Mouse (Mus musculus): Measurements from ENCODE around the gene Cox10. TPM values are rescaled to one million over a fixed set of nuclear protein-coding genes. Genes with fewer than 3 reads are reported as not detected.

Gene Cox10
- total and polyA plus RNA-seq, 3 experiments: 23.4 to 60.3 (median 35.2) TPM

GRCm38 (mm10) chr11:63936641-63937040 lies 142.6 kb downstream of the Cox10 start:
- H3K4me2 ChIP-seq (ENCODE audit: insufficient read depth, low read depth, poor library complexity, severe bottlenecking): no peak overlapping the region
- peaks cover 0 to 3% of the 10 kb centered on the region in 2 experiments; a peak in 1 of 4 replicates for H3K4me1 ChIP-seq (ENCODE audit: control insufficient read depth in 1 of 2, insufficient read depth in 2 of 2)
- no peaks in the 10 kb centered on the region for H3K9me3 ChIP-seq (replicated peaks; ENCODE audit: low read length)
- peaks cover 28% of the 10 kb centered on the region for H3K27me3 ChIP-seq (replicated peaks)
- in situ Hi-C loops (cut with MboI; ENCODE audit: low pct_ligation_motif_present, low pct_unique_long_range_greater_than_20kb, low sequenced_read_pairs): no loop called here
- TF ChIP-seq GABPA (IDR thresholded peaks at IDR 0.05; ENCODE audit: insufficient replicate concordance, low read depth, low read length) (no peak), SIN3A (IDR thresholded peaks at IDR 0.05; ENCODE audit: low read length) (no peak), E2F4 (IDR thresholded peaks at IDR 0.05; ENCODE audit: insufficient replicate concordance, low read depth, low read length) (no peak), TCF12 (IDR thresholded peaks at IDR 0.05; ENCODE audit: low read depth, low read length) (no peak), TBP (conservative IDR thresholded peaks at IDR 0.05; ENCODE audit: low read depth, low read length) (no peak), ZKSCAN1 (IDR thresholded peaks at IDR 0.05; ENCODE audit: borderline replicate concordance, low read depth, low read length) (no peak), CHD2 (IDR thresholded peaks at IDR 0.05; ENCODE audit: low read length) (no peak), CHD1 (IDR thresholded peaks at IDR 0.05; ENCODE audit: low read depth, low read length) (no peak), NRF1 (IDR thresholded peaks at IDR 0.05; ENCODE audit: low read depth, low read length) (no peak), EP300 (IDR thresholded peaks at IDR 0.05; ENCODE audit: low read length) (no peak), SMC3 (IDR thresholded peaks at IDR 0.05; ENCODE audit: low read depth, low read length) (no peak), USF2 (conservative IDR thresholded peaks at IDR 0.05; ENCODE audit: low read depth, low read length) (no peak), RCOR1 (conservative IDR thresholded peaks at IDR 0.05; ENCODE audit: low read depth, low read length) (no peak), MAFK (IDR thresholded peaks at IDR 0.05; ENCODE audit: insufficient replicate concordance, low read length) (no peak), KAT2A (IDR thresholded peaks at IDR 0.05; ENCODE audit: insufficient replicate concordance, low read length) (no peak), UBTF (IDR thresholded peaks at IDR 0.05; ENCODE audit: low read depth, low read length) (no peak), USF1 (IDR thresholded peaks at IDR 0.05; ENCODE audit: low read depth, low read length) (no peak), MAX (IDR thresholded peaks at IDR 0.05; ENCODE audit: low read length) (no peak), MAZ (IDR thresholded peaks at IDR 0.05; ENCODE audit: low read depth, low read length) (no peak), ELF1 (IDR thresholded peaks at IDR 0.05; ENCODE audit: low read depth, low read length) (no peak)
- H3K27ac ChIP-seq (ENCODE audit: insufficient read depth, low read depth): no peak overlapping the region
- no peak overlapping the region for H3K9ac ChIP-seq (ENCODE audit: insufficient read depth, low read depth)
- no peaks in the 10 kb centered on the region for H3K36me3 ChIP-seq (replicated peaks in 1 of 2; ENCODE audit: control insufficient read depth in 1 of 2, insufficient read depth in 1 of 2, low read length in 1 of 2)
- dilution Hi-C loops (cut with MboI; ENCODE audit: extremely low pct_ligation_motif_present, extremely low pct_unique_long_range_greater_than_20kb, low sequenced_read_pairs): no loop called here
- no peak for DNase-seq (ENCODE audit: extremely low read depth)
- H3K79me2 ChIP-seq (replicated peaks; ENCODE audit: control insufficient read depth, extremely low read depth, insufficient read depth, poor library complexity, severe bottlenecking): no peaks in the 10 kb centered on the region
- no peak overlapping the region for H3K4me3 ChIP-seq (replicated peaks in 1 of 3; ENCODE audit: low read depth in 2 of 3, low read length in 2 of 3, poor library complexity in 1 of 3)

GRCm38 (mm10) chr11:63926901-63927300 lies 152.4 kb downstream of the Cox10 start:
- in situ Hi-C loops (cut with MboI; ENCODE audit: low pct_ligation_motif_present, low pct_unique_long_range_greater_than_20kb, low sequenced_read_pairs): loop anchor here (10.0 kb wide), 2 partner anchors 298 to 508 kb away; partner anchors contain the start of genes F930015N05Rik and Hs3st3a1
- peak; percentile 37 for DNase-seq (ENCODE audit: extremely low read depth)
- Histone ChIP-seq H3K4me2 (ENCODE audit: insufficient read depth, low read depth, poor library complexity, severe bottlenecking) (no peak overlapping the region), H3K9me3 (replicated peaks; ENCODE audit: low read length) (no peaks in the 10 kb centered on the region), H3K4me3 (replicated peaks in 1 of 3; ENCODE audit: low read depth in 2 of 3, low read length in 2 of 3, poor library complexity in 1 of 3) (no peak overlapping the region), H3K4me1 (ENCODE audit: control insufficient read depth in 1 of 2, insufficient read depth in 2 of 2) (peaks cover 0 to 19% of the 10 kb centered on the region in 2 experiments; a peak in 2 of 4 replicates), H3K9ac (ENCODE audit: insufficient read depth, low read depth) (no peak overlapping the region), H3K79me2 (replicated peaks; ENCODE audit: control insufficient read depth, extremely low read depth, insufficient read depth, poor library complexity, severe bottlenecking) (no peaks in the 10 kb centered on the region), H3K27me3 (replicated peaks) (peaks cover 27% of the 10 kb centered on the region), H3K36me3 (replicated peaks in 1 of 2; ENCODE audit: control insufficient read depth in 1 of 2, insufficient read depth in 1 of 2, low read length in 1 of 2) (no peaks in the 10 kb centered on the region), H3K27ac (ENCODE audit: insufficient read depth, low read depth) (no peak overlapping the region)
- no peak for TF ChIP-seq ELF1 (IDR thresholded peaks at IDR 0.05; ENCODE audit: low read depth, low read length)
- TF ChIP-seq ZMIZ1 (IDR thresholded peaks at IDR 0.05; ENCODE audit: low read depth, low read length): no peak
- TF ChIP-seq CHD2 (IDR thresholded peaks at IDR 0.05; ENCODE audit: low read length): no peak
- no peak for TF ChIP-seq MXI1 (IDR thresholded peaks at IDR 0.05; ENCODE audit: low read depth, low read length)
- no peak for TF ChIP-seq MAFK (IDR thresholded peaks at IDR 0.05; ENCODE audit: insufficient replicate concordance, low read length)
- no peak for TF ChIP-seq TCF12 (IDR thresholded peaks at IDR 0.05; ENCODE audit: low read depth, low read length)
- no peak for TF ChIP-seq KAT2A (IDR thresholded peaks at IDR 0.05; ENCODE audit: insufficient replicate concordance, low read length)
- TF ChIP-seq SMC3 (IDR thresholded peaks at IDR 0.05; ENCODE audit: low read depth, low read length): no peak
- dilution Hi-C loops (cut with MboI; ENCODE audit: extremely low pct_ligation_motif_present, extremely low pct_unique_long_range_greater_than_20kb, low sequenced_read_pairs): no loop called here

Data from CH12.LX (cell line).